Mouse (Mus musculus) myocyte (in vitro differentiated cells): ENCODE results near the gene Defb21.

Experiments
- CEBPB ChIP-seq: IDR thresholded peaks from 2 replicates; pipeline ENCODE4 v1.6.1; 2011; ENCODE audit warnings: mild to moderate bottlenecking, moderate library complexity; ENCODE audit not compliant: poor library complexity, insufficient read depth, severe bottlenecking
- E2F4 ChIP-seq: IDR thresholded peaks from one replicate; pipeline ENCODE4 v1.6.1; 2011; ENCODE audit warnings: mild to moderate bottlenecking, control low read depth, moderate library complexity; ENCODE audit not compliant: insufficient read depth
- MAX ChIP-seq: IDR thresholded peaks from one replicate; pipeline ENCODE4 v1.6.1; 2011; ENCODE audit warnings: low read depth, mild to moderate bottlenecking, control low read depth
- MYOD1 ChIP-seq, 3 experiments: IDR thresholded peaks; one replicate each; pipeline ENCODE4 v1.6.1; 2011; ENCODE audit warnings: control low read depth in 2 of 3, low read depth in 2 of 3, mild to moderate bottlenecking in 2 of 3, moderate library complexity in 1 of 3; ENCODE audit not compliant: insufficient read length in 2 of 3, control insufficient read depth in 1 of 3
- MYOG ChIP-seq, 3 experiments: IDR thresholded peaks; one replicate each; pipeline ENCODE4 v1.6.1; 2011; ENCODE audit warnings: control low read depth in 2 of 3, low read depth in 2 of 3, mild to moderate bottlenecking in 2 of 3; ENCODE audit not compliant: insufficient read length in 2 of 3, control insufficient read depth in 1 of 3, insufficient read depth in 1 of 3
- POLR2A ChIP-seq: IDR thresholded peaks from one replicate; pipeline ENCODE4 v1.6.1; 2011; ENCODE audit warnings: low read depth, mild to moderate bottlenecking, control low read depth, moderate library complexity; ENCODE audit not compliant: insufficient read length
- POLR2AphosphoS2 ChIP-seq: IDR thresholded peaks from one replicate; pipeline ENCODE4 v1.6.1; 2011; ENCODE audit warnings: low read depth, control low read depth; ENCODE audit not compliant: insufficient read length
- REST ChIP-seq: IDR thresholded peaks from one replicate; pipeline ENCODE4 v1.6.1; 2011; ENCODE audit warnings: mild to moderate bottlenecking, control low read depth, moderate library complexity; ENCODE audit not compliant: insufficient read depth, insufficient read length
- TCF12 ChIP-seq: IDR thresholded peaks from one replicate; pipeline ENCODE4 v1.6.1; 2011; ENCODE audit warnings: mild to moderate bottlenecking, control low read depth; ENCODE audit not compliant: poor library complexity, insufficient read depth, severe bottlenecking
- TCF3 ChIP-seq: IDR thresholded peaks from one replicate; pipeline ENCODE4 v1.6.1; 2011; ENCODE audit warnings: low read depth, control low read depth; ENCODE audit not compliant: insufficient read length
- USF1 ChIP-seq: IDR thresholded peaks from one replicate; pipeline ENCODE4 v1.6.1; 2011; ENCODE audit warnings: low read depth, mild to moderate bottlenecking, control low read depth, moderate library complexity

DNA sequence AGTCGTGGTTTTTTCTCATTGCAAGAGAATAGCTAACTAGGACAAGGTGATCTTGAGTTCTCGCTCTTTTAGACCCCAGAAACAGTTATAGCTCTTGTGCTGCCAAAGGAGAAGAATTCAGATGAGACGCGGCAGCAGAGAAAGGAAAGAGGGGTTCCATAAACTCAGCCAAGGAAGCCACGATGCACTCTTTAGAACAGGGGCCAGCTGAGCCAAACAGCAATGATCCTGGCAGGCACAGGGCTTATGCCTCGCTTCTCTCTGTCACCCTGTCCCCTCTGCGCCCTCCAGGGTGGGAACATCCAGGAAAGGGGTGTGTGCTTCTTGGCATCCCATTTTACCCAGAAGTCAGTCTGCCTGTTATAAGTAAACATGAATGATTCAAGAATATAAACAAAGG is 26.8 kb downstream of the Defb21 start, which contains the start of gene Defb45:
- TF ChIP-seq POLR2A (no peak), MYOD1 (IDR thresholded peaks at IDR 0.05; ENCODE audit: control insufficient read depth in 1 of 3, insufficient read length in 2 of 3, low read depth in 2 of 3) (no peak), POLR2AphosphoS2 (no peak), CEBPB (no peak), TCF12 (no peak), USF1 (no peak), E2F4 (no peak), MAX (no peak), REST (no peak), TCF3 (no peak), MYOG (IDR thresholded peaks at IDR 0.05; ENCODE audit: control insufficient read depth in 1 of 3, insufficient read depth in 1 of 3, insufficient read length in 2 of 3, low read depth in 2 of 3) (no peak)
